Mouse (Mus musculus) ES-E14 (cell line): ENCODE measurements around the gene Sprr2a1.
"Not testable (repeated sequence)": the region's sequence is repeated elsewhere in the genome, so short reads cannot be mapped to it uniquely, and the experiment has no call there.

Source experiments
- CHD2 ChIP-seq: IDR thresholded peaks from 2 replicates; pipeline ENCODE4 v1.6.1; 2014; ENCODE audit warnings: mild to moderate bottlenecking, low read depth, low read length, inconsistent platforms
- HCFC1 ChIP-seq: IDR thresholded peaks from 2 replicates; pipeline ENCODE4 v1.6.1; 2012; ENCODE audit warnings: low read length, inconsistent platforms, borderline replicate concordance; ENCODE audit not compliant: insufficient read depth
- MAFK ChIP-seq: IDR thresholded peaks from 2 replicates; pipeline ENCODE4 v1.6.1; 2014; ENCODE audit warnings: mild to moderate bottlenecking, low read depth, low read length, inconsistent platforms; ENCODE audit not compliant: insufficient read depth
- ZC3H11A ChIP-seq: IDR thresholded peaks from 2 replicates; pipeline ENCODE4 v1.6.1; 2012; ENCODE audit warnings: low read depth, mild to moderate bottlenecking, inconsistent platforms, low read length, borderline replicate concordance

GRCm38 (mm10) chr3:92238736-92239135 lies 23.1 kb downstream of the Sprr2a1 start:
- not testable (repeated sequence) for TF ChIP-seq MAFK, HCFC1, CHD2, ZC3H11A
